Mouse (Mus musculus): ENCODE data around the gene Dhx16. TPM values are rescaled to one million over a fixed set of nuclear protein-coding genes. Genes with fewer than 3 reads are reported as not detected.

Gene Dhx16
- total RNA-seq, 1 experiment from 2014 or later = 39.1 TPM

GRCm38 (mm10) chr17:35932608-35933007 lies 53.0 kb downstream of the Dhx16 start:
- ATAC-seq (replicated peaks in 1 of 2; ENCODE audit: insufficient read depth in 1 of 2, low FRiP score in 2 of 2, low TSS enrichment in 1 of 2, low read depth in 1 of 2, poor library complexity in 2 of 2, severe bottlenecking in 2 of 2) = no peak

- ATAC-seq (replicated peaks in 1 of 2; ENCODE audit: insufficient read depth in 1 of 2, low FRiP score in 2 of 2, low TSS enrichment in 1 of 2, low read depth in 1 of 2, poor library complexity in 2 of 2, severe bottlenecking in 2 of 2) = peak; percentile 62 to 74; a peak in 2 of 4 replicates
Observed at GRCm38 (mm10) chr17:35935763-35936162, 56.1 kb downstream of the Dhx16 start.

GRCm38 (mm10) chr17:35937700-35938348 lies 58.2 kb downstream of the Dhx16 start:
- ATAC-seq (replicated peaks in 1 of 2; ENCODE audit: insufficient read depth in 1 of 2, low FRiP score in 2 of 2, low TSS enrichment in 1 of 2, low read depth in 1 of 2, poor library complexity in 2 of 2, severe bottlenecking in 2 of 2) = peak; percentile 59 to 92; a peak in 3 of 4 replicates

- ATAC-seq (replicated peaks in 1 of 2; ENCODE audit: insufficient read depth in 1 of 2, low FRiP score in 2 of 2, low TSS enrichment in 1 of 2, low read depth in 1 of 2, poor library complexity in 2 of 2, severe bottlenecking in 2 of 2) = no peak
Observed at GRCm38 (mm10) chr17:35939108-35939507, 59.5 kb downstream of the Dhx16 start.

GRCm38 (mm10) chr17:35939941-35940340 lies 60.3 kb downstream of the Dhx16 start:
- no peak for ATAC-seq (replicated peaks in 1 of 2; ENCODE audit: insufficient read depth in 1 of 2, low FRiP score in 2 of 2, low TSS enrichment in 1 of 2, low read depth in 1 of 2, poor library complexity in 2 of 2, severe bottlenecking in 2 of 2)

Other genes with a start within 250 kb of the Dhx16 start
- not detected in 2 replicates for gene Mucl3, start 236.1 kb upstream of the Dhx16 start, total RNA-seq (2017)
- 11.3 and 12.6 TPM in 2 replicates for gene Vars2, start 212.2 kb upstream of the Dhx16 start, total RNA-seq (2017)
- 14.1 and 17.3 TPM in 2 replicates for gene Gtf2h4, start 206.1 kb upstream of the Dhx16 start, total RNA-seq (2017)
- gene Ddr1, start 175.2 kb upstream of the Dhx16 start, total RNA-seq (2017) = 0.75 TPM in 1 of 2 replicates, not detected in the other
- 128 and 182 TPM in 2 replicates for gene Ier3, start 58.1 kb upstream of the Dhx16 start, total RNA-seq (2017)
- gene Flot1, start 56.6 kb upstream of the Dhx16 start, total RNA-seq (2017) = 134 and 140 TPM in 2 replicates
- 873 and 988 TPM in 2 replicates for gene Tubb5, start 41.5 kb upstream of the Dhx16 start, total RNA-seq (2017)
- gene Mdc1, start 38.3 kb upstream of the Dhx16 start, total RNA-seq (2017) = 26.0 and 40.0 TPM in 2 replicates
- 53.1 and 73.0 TPM in 2 replicates for gene Nrm, start 18.5 kb upstream of the Dhx16 start, total RNA-seq (2017)
- 35.9 and 44.0 TPM in 2 replicates for gene Ppp1r18, start 14.2 kb upstream of the Dhx16 start, total RNA-seq (2017)
- 4.9 and 17.4 TPM in 2 replicates for gene 2310061I04Rik, start 17.6 kb downstream of the Dhx16 start, total RNA-seq (2017)
- 13.0 and 18.1 TPM in 2 replicates for gene Atat1, start 30.3 kb downstream of the Dhx16 start, total RNA-seq (2017)
- 47.0 and 51.8 TPM in 2 replicates for gene Mrps18b, start 36.6 kb downstream of the Dhx16 start, total RNA-seq (2017)
- 175 and 218 TPM in 2 replicates for gene Ppp1r10, start 36.6 kb downstream of the Dhx16 start, total RNA-seq (2017)
- 139 and 356 TPM in 2 replicates for gene Abcf1, start 89.9 kb downstream of the Dhx16 start, total RNA-seq (2017)
- 18.3 and 22.1 TPM in 2 replicates for gene Gnl1, start 100.0 kb downstream of the Dhx16 start, total RNA-seq (2017)
- 15.4 and 27.2 TPM in 2 replicates for gene Prr3, start 100.4 kb downstream of the Dhx16 start, total RNA-seq (2017)
- 16.8 and 23.6 TPM in 2 replicates for gene H2-T24, start 140.7 kb downstream of the Dhx16 start, total RNA-seq (2017)
- gene H2-T23, start 153.0 kb downstream of the Dhx16 start, total RNA-seq (2017) = 197 and 236 TPM in 2 replicates
- gene H2-T22, start 162.9 kb downstream of the Dhx16 start, total RNA-seq (2017) = 66.7 and 102 TPM in 2 replicates
- not detected in 2 replicates for gene Gm6034, start 163.1 kb downstream of the Dhx16 start, total RNA-seq (2017)
- gene Gm11127, start 178.6 kb downstream of the Dhx16 start, total RNA-seq (2017) = not detected in 2 replicates
- gene Gm19684, start 241.9 kb downstream of the Dhx16 start, total RNA-seq (2017) = 0.56 TPM in 1 of 2 replicates, not detected in the other
- not detected in 2 replicates for gene Gm7030, start 249.6 kb downstream of the Dhx16 start, total RNA-seq (2017)